Mouse (Mus musculus) ES-Bruce4 (cell line): ENCODE results near the gene Plekha5.

Experiments
- CTCF ChIP-seq: IDR thresholded peaks from one replicate; pipeline ENCODE4 v1.8.1; 2011; ENCODE audit warnings: low read depth, low read length
- EP300 ChIP-seq: IDR thresholded peaks from 2 replicates; pipeline ENCODE4 v1.6.1; 2011; ENCODE audit warnings: low read depth, low read length; ENCODE audit not compliant: insufficient read depth
- POLR2A ChIP-seq: IDR thresholded peaks from one replicate; pipeline ENCODE4 v1.8.1; 2011; ENCODE audit warnings: low read length; ENCODE audit not compliant: insufficient read depth

GRCm38 (mm10) chr6:140543005-140543794 lies 119.3 kb downstream of the Plekha5 start:
- no peak for TF ChIP-seq POLR2A
- no peak for TF ChIP-seq CTCF
- 0 out of 2 replicates have a peak, but pooled peaks have one; percentile 34 for TF ChIP-seq EP300
